12 mouse cellular contexts compared by ENCODE assay signal in the genomic region with DNA sequence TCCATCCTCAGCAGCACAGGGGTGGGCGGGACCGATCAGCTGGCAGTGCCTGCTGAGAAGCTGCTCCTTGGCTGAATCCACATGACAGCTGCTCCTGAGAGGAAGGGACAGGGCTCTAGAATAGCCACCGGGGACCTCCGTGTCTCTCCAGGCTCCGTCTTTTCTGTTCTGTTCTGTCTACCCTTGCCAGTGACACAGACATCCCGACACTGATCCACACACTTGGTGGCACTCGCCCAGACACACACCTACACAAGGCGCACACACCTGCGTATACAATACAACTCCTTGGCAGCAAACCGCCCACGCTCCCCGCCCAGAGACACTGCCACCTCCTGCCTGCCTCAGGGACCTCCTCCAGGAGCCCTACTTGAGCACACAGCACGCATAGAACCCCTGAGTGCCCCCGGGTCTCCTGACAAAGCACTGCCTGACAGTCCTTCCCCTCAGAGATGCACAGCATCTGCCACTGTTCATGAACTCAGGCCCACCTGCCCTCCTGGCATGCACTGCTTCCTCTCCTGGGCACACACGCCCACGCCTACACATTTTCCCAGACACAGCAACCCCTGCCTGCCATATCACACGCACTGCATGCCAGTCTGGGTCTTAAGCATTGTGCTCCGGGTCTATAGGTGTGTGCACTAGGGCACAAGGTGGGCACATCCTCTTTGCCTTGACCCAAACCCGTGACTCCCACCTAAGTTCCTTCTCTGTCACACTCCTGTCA. TPM values are rescaled to one million over a fixed set of nuclear protein-coding genes. Genes with fewer than 3 reads are reported as not detected.
DNase-seq lines count a peak whose midpoint lies in the region; ATAC-seq lines count a peak whose summit lies in the region.
"Had no signal": no experiment of that assay in that cellular context is flagged by ENCODE, and none has a peak within 500 bp of the region (broad histone marks: within the 10 kb centered on the region; RNA-seq: fewer than 3 reads in every experiment).

No protein-coding gene starts in this region.

- peak overlapping the region; percentile 67 for H3K4me3 ChIP-seq in forebrain, embryonic 16.5 days (replicated peaks; ENCODE audit: low read length)
- H3K4me3 ChIP-seq in midbrain, embryonic 11.5 days (ENCODE audit: low read depth, low read length): peak overlapping the region; percentile 51
- H3K4me3 ChIP-seq: embryonic facial prominence, embryonic 12.5 days; liver, embryonic 13.5 days had no signal

- H3K9ac ChIP-seq in forebrain, embryonic 16.5 days (replicated peaks; ENCODE audit: low read depth, low read length): peak overlapping the region; percentile 81
- peak overlapping the region; percentile 10; the same call in 1 of the 2 replicates for H3K9ac ChIP-seq in midbrain, embryonic 11.5 days (ENCODE audit: low read length)
- H3K9ac ChIP-seq: embryonic facial prominence, embryonic 12.5 days; liver, embryonic 13.5 days had no signal

- DNase-seq in retina, postnatal 1 day: peak; percentile 22
- DNase-seq in retina, embryonic 14.5 days (ENCODE audit: low spot score): no peak
- no peak for DNase-seq in midbrain, embryonic 11.5 days (ENCODE audit: low spot score, missing footprints)
- peak; percentile 71 to 75 for DNase-seq in right cerebral cortex, postnatal 36 days (ENCODE audit: low spot score in 2 of 2)
- DNase-seq in kidney, postnatal 4 days: no peak
- DNase-seq in adrenal gland, adult 18-20 months (ENCODE audit: low spot score in 2 of 2): no peak
- DNase-seq in spleen, adult 12 weeks (ENCODE audit: low spot score): no peak
- DNase-seq: gastrocnemius, postnatal 10 days; liver, embryonic 13.5 days; thymus, postnatal 36 days had no signal

- H3K4me2 ChIP-seq in forebrain, embryonic 16.5 days (ENCODE audit: low read length): peak overlapping the region; percentile 81
- H3K4me2 ChIP-seq in midbrain, embryonic 11.5 days: peak overlapping the region; percentile 84
- H3K4me2 ChIP-seq: embryonic facial prominence, embryonic 12.5 days; liver, embryonic 13.5 days had no signal

- H3K9me3 ChIP-seq in forebrain, embryonic 16.5 days (ENCODE audit: control insufficient read depth, low read length): no peaks in the 10 kb centered on the region
- no peaks in the 10 kb centered on the region for H3K9me3 ChIP-seq in midbrain, embryonic 11.5 days (ENCODE audit: control insufficient read depth, low read length)
- H3K9me3 ChIP-seq: embryonic facial prominence, embryonic 12.5 days; liver, embryonic 13.5 days had no signal

- ATAC-seq in forebrain, embryonic 16.5 days: no peak
- ATAC-seq in midbrain, embryonic 11.5 days (ENCODE audit: low FRiP score): no peak

- H3K36me3 ChIP-seq in forebrain, embryonic 16.5 days (ENCODE audit: control insufficient read depth, insufficient read depth): no peaks in the 10 kb centered on the region
- H3K36me3 ChIP-seq in midbrain, embryonic 11.5 days (ENCODE audit: control insufficient read depth, insufficient read depth, low read length): no peaks in the 10 kb centered on the region
- H3K36me3 ChIP-seq: embryonic facial prominence, embryonic 12.5 days; liver, embryonic 13.5 days had no signal

- H3K27me3 ChIP-seq in forebrain, embryonic 16.5 days (replicated peaks; ENCODE audit: control insufficient read depth, insufficient read depth, low read length): no peaks in the 10 kb centered on the region
- H3K27me3 ChIP-seq in midbrain, embryonic 11.5 days (ENCODE audit: control insufficient read depth, insufficient read depth, low read length): peaks cover 17% of the 10 kb centered on the region

- WGBS in forebrain, embryonic 16.5 days: 49% methylated on average over 19 of the region's 19 CpGs
- 61% methylated on average over 19 of the region's 19 CpGs for WGBS in midbrain, embryonic 11.5 days

- 0 out of 2 replicates have a peak overlapping the region, but pooled peaks have one; percentile 9 for H3K27ac ChIP-seq in forebrain, embryonic 16.5 days (ENCODE audit: low read length)
- H3K27ac ChIP-seq in midbrain, embryonic 11.5 days (ENCODE audit: low read depth, low read length): no peak overlapping the region
- H3K27ac ChIP-seq: embryonic facial prominence, embryonic 12.5 days; liver, embryonic 13.5 days had no signal

- peaks cover 89% of the 10 kb centered on the region for H3K4me1 ChIP-seq in forebrain, embryonic 16.5 days (replicated peaks; ENCODE audit: control insufficient read depth, insufficient read depth, low read length)
- peaks cover 41% of the 10 kb centered on the region for H3K4me1 ChIP-seq in midbrain, embryonic 11.5 days (ENCODE audit: control insufficient read depth, insufficient read depth, low read length)

RNA-seq across cellular contexts. Expression of gene Nrxn2, which starts 2.1 kb away (rescaled TPM):
- polyA plus RNA-seq in forebrain, embryonic 16.5 days (2015; fragmentation: Nextera tagmentation; extraction: Ambion mirVana): 28.1 and 28.5 TPM in 2 replicates
- polyA plus RNA-seq in midbrain, embryonic 11.5 days (2014; fragmentation: Nextera tagmentation; extraction: Ambion mirVana): 9.2 and 9.5 TPM in 2 replicates
- total RNA-seq in adrenal gland, adult 18-20 months (2021): 1 to 10 TPM; 6.8 to 7.4 TPM

RNA-seq across cellular contexts. Expression of gene Rasgrp2, which starts 21.5 kb away (rescaled TPM):
- polyA plus RNA-seq in forebrain, embryonic 16.5 days (2015; fragmentation: Nextera tagmentation; extraction: Ambion mirVana): 48.8 and 60.8 TPM in 2 replicates
- 14.1 and 16.8 TPM in 2 replicates for polyA plus RNA-seq in midbrain, embryonic 11.5 days (2014; fragmentation: Nextera tagmentation; extraction: Ambion mirVana)
- 10 to 100 TPM; 38.0 to 44.8 TPM for total RNA-seq in adrenal gland, adult 18-20 months (2021)

RNA-seq across cellular contexts. Expression of gene Pygm, which starts 36.4 kb away (rescaled TPM):
- 2.4 and 2.8 TPM in 2 replicates for polyA plus RNA-seq in forebrain, embryonic 16.5 days (2015; fragmentation: Nextera tagmentation; extraction: Ambion mirVana)
- polyA plus RNA-seq in midbrain, embryonic 11.5 days (2014; fragmentation: Nextera tagmentation; extraction: Ambion mirVana): 0.81 and 1.8 TPM in 2 replicates
- total RNA-seq in adrenal gland, adult 18-20 months (2021): 10 to 100 TPM; 55.0 to 65.0 TPM

RNA-seq across cellular contexts. Expression of gene Sf1, which starts 57.2 kb away (rescaled TPM):
- 122 and 127 TPM in 2 replicates for polyA plus RNA-seq in forebrain, embryonic 16.5 days (2015; fragmentation: Nextera tagmentation; extraction: Ambion mirVana)
- 186 and 215 TPM in 2 replicates for polyA plus RNA-seq in midbrain, embryonic 11.5 days (2014; fragmentation: Nextera tagmentation; extraction: Ambion mirVana)
- 100 to 1,000 TPM; 233 to 277 TPM for total RNA-seq in adrenal gland, adult 18-20 months (2021)

Comparison
In these comparisons a context has a peak if more than half of its experiments do, and no peak if none do; other contexts are left out.
1. DNase-seq: peak in retina, postnatal 1 day (single experiment) and right cerebral cortex, postnatal 36 days (2 of 2); none in retina, embryonic 14.5 days (single experiment), midbrain, embryonic 11.5 days (single experiment), kidney, postnatal 4 days (0 of 2), adrenal gland, adult 18-20 months (0 of 2) and spleen, adult 12 weeks (single experiment).